Mouse (Mus musculus) bone marrow, adult 2 months (tissue): Measurements from ENCODE around the gene Tmem151b.

Experiments
- CTCF ChIP-seq: fragments of 200-500 bp; IDR thresholded peaks from 2 replicates; pipeline ENCODE4 v1.5.1; 2011; ENCODE audit warnings: low read length, control low read depth; ENCODE audit not compliant: control insufficient read depth, insufficient read depth
- POLR2A ChIP-seq: fragments of 200-500 bp; IDR thresholded peaks from 2 replicates; pipeline ENCODE4 v1.6.1; 2011; ENCODE audit warnings: low read depth, mild to moderate bottlenecking, control low read depth, low read length, borderline replicate concordance; ENCODE audit not compliant: control insufficient read depth

GRCm38 (mm10) chr17:45553065-45553464 lies 3.6 kb upstream of the Tmem151b start:
- TF ChIP-seq CTCF (no peak), POLR2A (no peak)
